Mouse (Mus musculus): ENCODE results near the gene Rpgrip1. TPM values are rescaled to one million over a fixed set of nuclear protein-coding genes. Genes with fewer than 3 reads are reported as not detected.

The Rpgrip1 gene
- total RNA-seq, 2 experiments from 2014 or later = 0.33 to 0.93 TPM

- peak in 1 of 2 experiments; percentile 18 for DNase-seq
Observed at GRCm38 (mm10) chr14:52198141-52198540, 87.6 kb downstream of the Rpgrip1 start.

- no peak for DNase-seq
Observed at GRCm38 (mm10) chr14:52199412-52199811, 88.9 kb downstream of the Rpgrip1 start.

Other genes starting within 250 kb of the Rpgrip1 start
- 10 to 100 TPM; 22.1 to 39.7 TPM for gene Mettl17, start 225.9 kb upstream of the Rpgrip1 start, total RNA-seq (2021)
- under 1 TPM; 0.33 to 0.99 TPM for gene Slc39a2, start 217.8 kb upstream of the Rpgrip1 start, total RNA-seq (2021)
- gene Ndrg2, start 196.5 kb upstream of the Rpgrip1 start, total RNA-seq (2021) = 100 to 1,000 TPM; 233 to 255 TPM
- not detected for gene Tppp2, start 192.3 kb upstream of the Rpgrip1 start, total RNA-seq (2021)
- not detected for gene Rnase13, start 187.9 kb upstream of the Rpgrip1 start, total RNA-seq (2021)
- gene Arhgef40, start 126.0 kb upstream of the Rpgrip1 start, total RNA-seq (2021) = 10 to 100 TPM; 46.6 to 51.6 TPM
- gene Tmem253, start 95.0 kb upstream of the Rpgrip1 start, total RNA-seq (2021) = 1 to 10 TPM; 1.7 to 2.5 TPM
- 10 to 100 TPM; 51.9 to 62.1 TPM for gene Zfp219, start 90.0 kb upstream of the Rpgrip1 start, total RNA-seq (2021)
- not detected for gene Olfr221, start 68.2 kb upstream of the Rpgrip1 start, total RNA-seq (2021)
- 100 to 1,000 TPM; 209 to 332 TPM for gene Hnrnpc, start 6.7 kb upstream of the Rpgrip1 start, total RNA-seq (2021)
- 10 to 100 TPM; 55.2 to 59.7 TPM for gene Supt16, start 86.7 kb downstream of the Rpgrip1 start, total RNA-seq (2021)
- gene Chd8, start 147.1 kb downstream of the Rpgrip1 start, total RNA-seq (2021) = 10 to 100 TPM; 90.1 to 92.4 TPM
- 10 to 100 TPM; 55.3 to 70.4 TPM for gene Tox4, start 168.4 kb downstream of the Rpgrip1 start, total RNA-seq (2021)
- gene Rab2b, start 168.8 kb downstream of the Rpgrip1 start, total RNA-seq (2021) = 10 to 100 TPM; 38.2 to 45.1 TPM
- gene Mettl3, start 194.4 kb downstream of the Rpgrip1 start, total RNA-seq (2021) = 10 to 100 TPM; 36.1 to 47.3 TPM
- gene Sall2, start 218.1 kb downstream of the Rpgrip1 start, total RNA-seq (2021) = 1 to 10 TPM; 6.7 to 7.5 TPM
- gene Olfr1513, start 245.7 kb downstream of the Rpgrip1 start, total RNA-seq (2021) = not detected

All from adrenal gland, postnatal 36 days (tissue).